Comparison of ENCODE assay signal across 17 mouse cellular contexts in genomic region chr19:23946026-23946685, GRCm38 (mm10).
"Had no signal": no experiment of that assay in that cellular context is flagged by ENCODE, and none has a peak within 500 bp of the region (broad histone marks: within the 10 kb centered on the region; RNA-seq: fewer than 3 reads in every experiment).

No protein-coding gene starts in this region.

- H3K4me2 ChIP-seq: kidney, embryonic 15.5 days; limb, embryonic 12.5 days; limb, embryonic 15.5 days; liver, embryonic 11.5 days; liver, embryonic 15.5 days; lung, embryonic 15.5 days; midbrain, embryonic 13.5 days had no signal

- ATAC-seq: midbrain, embryonic 13.5 days had no signal

- H3K9me3 ChIP-seq: kidney, embryonic 15.5 days; limb, embryonic 12.5 days; limb, embryonic 15.5 days; liver, embryonic 15.5 days; lung, embryonic 15.5 days; midbrain, embryonic 13.5 days had no signal

- H3K4me3 ChIP-seq: kidney, embryonic 15.5 days; limb, embryonic 12.5 days; limb, embryonic 15.5 days; liver, embryonic 15.5 days; lung, embryonic 15.5 days; midbrain, embryonic 13.5 days had no signal

- H3K36me3 ChIP-seq: kidney, embryonic 15.5 days; limb, embryonic 12.5 days; limb, embryonic 15.5 days; liver, embryonic 15.5 days; lung, embryonic 15.5 days had no signal

- H3K9ac ChIP-seq: kidney, embryonic 15.5 days; limb, embryonic 12.5 days; limb, embryonic 15.5 days; liver, embryonic 15.5 days; lung, embryonic 15.5 days; midbrain, embryonic 13.5 days had no signal

- H3K27ac ChIP-seq: kidney, embryonic 15.5 days; limb, embryonic 12.5 days; limb, embryonic 15.5 days; liver, embryonic 15.5 days; lung, embryonic 15.5 days; midbrain, embryonic 13.5 days had no signal

- DNase-seq: kidney, adult 8-10 months; kidney, postnatal 10 days; kidney, postnatal 36 days; left cerebral cortex, postnatal 4 days; lung, adult 18-20 months; lung, postnatal 10 days; lung, postnatal 36 days; thymus, adult 2 months; thymus, postnatal 14 days; thymus, postnatal 4 days had no signal

- H3K4me1 ChIP-seq: limb, embryonic 12.5 days; limb, embryonic 15.5 days; liver, embryonic 15.5 days; lung, embryonic 15.5 days had no signal

- H3K27me3 ChIP-seq: kidney, embryonic 15.5 days; limb, embryonic 12.5 days; limb, embryonic 15.5 days; liver, embryonic 15.5 days; lung, embryonic 15.5 days had no signal
